Mouse (Mus musculus) kidney, adult 2 months (tissue): Measurements from ENCODE around the gene Def6.

Source experiments
- CTCF ChIP-seq: fragments of 200-500 bp; conservative IDR thresholded peaks from 2 replicates; pipeline ENCODE4 v1.5.1; 2011; ENCODE audit warnings: low read depth, mild to moderate bottlenecking, control low read depth, low read length, moderate library complexity, mixed read lengths; ENCODE audit not compliant: insufficient read depth, insufficient read length
- POLR2A ChIP-seq: fragments of 200-500 bp; IDR thresholded peaks from one replicate; pipeline ENCODE4 v1.6.1; 2011; ENCODE audit warnings: low read depth, low read length, control low read depth

DNA sequence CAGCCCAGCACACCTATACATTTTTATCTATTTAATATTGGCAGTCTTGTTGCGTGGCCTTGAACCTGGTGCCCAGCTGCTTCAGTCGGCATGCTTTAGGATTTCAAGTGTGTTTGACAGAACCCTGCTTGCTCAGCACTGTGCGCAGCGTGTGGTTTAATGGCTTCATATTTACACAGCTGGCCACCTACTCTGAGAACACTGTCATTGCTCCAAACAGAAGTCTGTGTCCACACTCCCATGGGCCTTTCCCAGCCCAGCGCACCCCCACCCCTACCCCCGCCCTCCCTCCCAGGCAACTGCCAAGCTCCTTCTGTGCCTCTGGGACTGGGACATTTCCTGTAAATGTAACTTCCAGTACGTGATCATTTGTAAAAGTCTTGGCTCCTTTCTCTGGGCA lies 45.6 kb downstream of the Def6 start:
- no peak for TF ChIP-seq CTCF
- no peak for TF ChIP-seq POLR2A
